Mouse (Mus musculus) CH12.LX (cell line): ENCODE measurements around the gene Zfp385c. TPM values are rescaled to one million over a fixed set of nuclear protein-coding genes. Genes with fewer than 3 reads are reported as not detected.
A peak's percentile ranks its signal among the peaks of the same experiment; 100 is the strongest.
"Not testable (repeated sequence)": the region's sequence is repeated elsewhere in the genome, so short reads cannot be mapped to it uniquely, and the experiment has no call there.

Experiments used
- DNase-seq: peaks from one replicate; pipeline ENCODE4 v3.0.0-alpha.2; 2013; ENCODE audit errors: extremely low read depth
- H3K27ac ChIP-seq: 2 replicates; pipeline ENCODE4 v1.5.1; 2012; ENCODE audit warnings: low read depth, mild to moderate bottlenecking, control low read depth, moderate library complexity; ENCODE audit not compliant: insufficient read depth
- H3K27me3 ChIP-seq: replicated peaks from 2 replicates; pipeline ENCODE3; 2012; ENCODE audit warnings: inconsistent platforms
- H3K36me3 ChIP-seq, 2 experiments: replicated peaks in 1 of 2; 2 replicates each; pipeline versions ENCODE3 to v1.6.1; 2012; ENCODE audit warnings: inconsistent platforms in 1 of 2, low read length in 1 of 2, mild to moderate bottlenecking in 1 of 2, mixed read lengths in 1 of 2, moderate library complexity in 1 of 2; ENCODE audit not compliant: control insufficient read depth in 1 of 2, insufficient read depth in 1 of 2
- H3K4me1 ChIP-seq, 2 experiments: 2 replicates each; pipeline ENCODE4 v1.6.1; 2012; ENCODE audit warnings: inconsistent platforms in 1 of 2, moderate library complexity in 1 of 2; ENCODE audit not compliant: insufficient read depth in 2 of 2, control insufficient read depth in 1 of 2
- H3K4me2 ChIP-seq: 2 replicates; pipeline ENCODE4 v1.6.1; 2012; ENCODE audit warnings: low read depth, mild to moderate bottlenecking, control low read depth; ENCODE audit not compliant: poor library complexity, insufficient read depth, severe bottlenecking
- H3K4me3 ChIP-seq, 3 experiments: fragments of 150-350 bp in 1 of 3; sonication (generic) in 1 of 3; replicated peaks in 1 of 3; 2 replicates each; pipeline versions ENCODE3 to v1.5.1; 2011 to 2012; ENCODE audit warnings: low read depth in 2 of 3, low read length in 2 of 3, mild to moderate bottlenecking in 2 of 3, moderate library complexity in 2 of 3, control low read depth in 1 of 3, improper control_type of control experiment in 1 of 3, inconsistent platforms in 1 of 3, mixed read lengths in 1 of 3; ENCODE audit not compliant: poor library complexity in 1 of 3
- H3K79me2 ChIP-seq: replicated peaks from 2 replicates; pipeline ENCODE4 v1.6.1; 2012; ENCODE audit warnings: mild to moderate bottlenecking, moderate library complexity; ENCODE audit not compliant: control insufficient read depth, poor library complexity, insufficient read depth, severe bottlenecking; ENCODE audit errors: extremely low read depth
- H3K9ac ChIP-seq: 2 replicates; pipeline ENCODE4 v1.6.1; 2012; ENCODE audit warnings: low read depth, mild to moderate bottlenecking, control low read depth, moderate library complexity; ENCODE audit not compliant: insufficient read depth
- H3K9me3 ChIP-seq: replicated peaks from 2 replicates; pipeline ENCODE3; 2012; ENCODE audit warnings: low read length, inconsistent platforms, mixed read lengths
- BHLHE40 ChIP-seq: IDR thresholded peaks from 2 replicates; pipeline ENCODE4 v1.6.1; 2011; ENCODE audit warnings: mild to moderate bottlenecking, low read depth, low read length, improper control_type of control experiment
- CHD2 ChIP-seq: IDR thresholded peaks from 2 replicates; pipeline ENCODE4 v1.6.1; 2011; ENCODE audit warnings: low read length, improper control_type of control experiment
- HCFC1 ChIP-seq: IDR thresholded peaks from 2 replicates; pipeline ENCODE4 v1.6.1; 2012; ENCODE audit warnings: low read depth, mild to moderate bottlenecking, inconsistent platforms, low read length, improper control_type of control experiment
- JUN ChIP-seq: IDR thresholded peaks from 2 replicates; pipeline ENCODE4 v1.6.1; 2011; ENCODE audit warnings: low read depth, mild to moderate bottlenecking, low read length, improper control_type of control experiment, moderate library complexity; ENCODE audit not compliant: insufficient read depth
- KAT2A ChIP-seq: IDR thresholded peaks from 2 replicates; pipeline ENCODE4 v1.6.1; 2012; ENCODE audit warnings: low read length, improper control_type of control experiment, inconsistent platforms; ENCODE audit not compliant: insufficient replicate concordance
- MXI1 ChIP-seq: IDR thresholded peaks from 2 replicates; pipeline ENCODE4 v1.6.1; 2011; ENCODE audit warnings: mild to moderate bottlenecking, low read depth, low read length, improper control_type of control experiment
- POLR2A ChIP-seq: IDR thresholded peaks from 2 replicates; pipeline ENCODE4 v1.6.1; 2011; ENCODE audit warnings: low read depth, mild to moderate bottlenecking, improper control_type of control experiment, low read length
- SIN3A ChIP-seq: IDR thresholded peaks from 2 replicates; pipeline ENCODE4 v1.6.1; 2012; ENCODE audit warnings: low read length, improper control_type of control experiment, inconsistent platforms
- SMC3 ChIP-seq: IDR thresholded peaks from 2 replicates; pipeline ENCODE4 v1.6.1; 2011; ENCODE audit warnings: low read depth, low read length, improper control_type of control experiment
- TBP ChIP-seq: conservative IDR thresholded peaks from 2 replicates; pipeline ENCODE4 v1.6.1; 2011; ENCODE audit warnings: low read depth, low read length, improper control_type of control experiment
- USF1 ChIP-seq: IDR thresholded peaks from 2 replicates; pipeline ENCODE4 v1.6.1; 2014; ENCODE audit warnings: low read depth, mild to moderate bottlenecking, inconsistent platforms, low read length, improper control_type of control experiment
- ZKSCAN1 ChIP-seq: IDR thresholded peaks from 2 replicates; pipeline ENCODE4 v1.6.1; 2012; ENCODE audit warnings: low read depth, inconsistent platforms, low read length, improper control_type of control experiment, borderline replicate concordance
- dilution Hi-C: fragments of 300-500 bp; cut with MboI; formaldehyde crosslinking; loops from 2 replicates; pipeline ENCODE4 v1.14.3; 2020; ENCODE audit warnings: low sequenced_read_pairs; ENCODE audit not compliant: extremely low pct_unique_long_range_greater_than_20kb, extremely low pct_ligation_motif_present
- in situ Hi-C: fragments of 300-500 bp; cut with MboI; formaldehyde crosslinking; loops from 3 replicates; pipeline ENCODE4 v1.14.3; 2019; ENCODE audit warnings: low sequenced_read_pairs, low pct_ligation_motif_present, low pct_unique_long_range_greater_than_20kb, mixed read lengths
- polyA plus RNA-seq: library from polyadenylated mRNA; unstranded; fragments of >175 nt; gene quantifications from 2 replicates; pipeline ENCODE4 v1.2.1, GENCODE M21; 2012; ENCODE audit warnings: low read depth; ENCODE audit not compliant: insufficient read length
- total RNA-seq, 2 experiments: library from RNA; depleted of rRNA; stranded (reverse); fragments of 300-350 nt in 1 of 2; fragments of >200 nt in 1 of 2; gene quantifications; 2 replicates each; pipeline ENCODE4 v1.2.3; 2012 to 2014

Gene Zfp385c
- total and polyA plus RNA-seq, 3 experiments = 0.08 to 0.14 TPM; not detected in 1

GRCm38 (mm10) chr11:100616836-100617235, 75.4 kb downstream of the Zfp385c start:
- H3K4me2 ChIP-seq, H3K9ac ChIP-seq, H3K9me3 ChIP-seq, DNase-seq, in situ Hi-C loops, H3K4me3 ChIP-seq, dilution Hi-C loops, H3K27ac ChIP-seq, H3K27me3 ChIP-seq: not testable (repeated sequence)
- peaks cover 7 to 48% of the 10 kb centered on the region in 2 experiments for H3K36me3 ChIP-seq
- peaks cover 16 to 75% of the 10 kb centered on the region in 2 experiments for H3K4me1 ChIP-seq
- peaks cover 73% of the 10 kb centered on the region for H3K79me2 ChIP-seq

DNA sequence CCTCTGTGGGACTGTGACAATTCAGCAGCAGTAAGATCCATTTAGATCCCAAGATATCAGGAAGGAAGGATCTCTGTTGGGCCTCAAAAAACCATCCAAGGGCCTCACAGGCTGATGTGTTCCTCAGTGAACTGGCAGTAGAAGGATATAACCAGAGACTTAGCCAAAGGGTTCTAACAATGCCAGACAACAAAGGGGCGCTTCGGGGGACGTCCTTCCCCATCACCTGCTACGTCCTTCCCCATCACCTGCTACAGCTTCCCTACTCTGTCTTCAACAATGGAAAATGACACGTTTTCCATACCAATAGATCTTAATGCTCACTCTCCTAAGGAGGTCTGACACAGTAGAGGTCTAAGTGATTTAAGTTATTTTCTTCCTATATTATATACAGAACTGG, 75.9 kb downstream of the Zfp385c start:
- in situ Hi-C loops = no loop called here
- DNase-seq = no peak
- Histone ChIP-seq H3K4me1 (peaks cover 18 to 74% of the 10 kb centered on the region in 2 experiments), H3K4me2 (no peak overlapping the region), H3K9ac (no peak overlapping the region), H3K4me3 (no peak overlapping the region), H3K27ac (no peak overlapping the region), H3K36me3 (peaks cover 7 to 47% of the 10 kb centered on the region in 2 experiments), H3K79me2 (peaks cover 78% of the 10 kb centered on the region), H3K9me3 (no peaks in the 10 kb centered on the region), H3K27me3 (no peaks in the 10 kb centered on the region)
- dilution Hi-C loops = no loop called here
- no peak for TF ChIP-seq MXI1
- no peak for TF ChIP-seq KAT2A
- TF ChIP-seq JUN = no peak
- TF ChIP-seq USF1 = no peak
- TF ChIP-seq CHD2 = no peak
- TF ChIP-seq SMC3 = no peak
- TF ChIP-seq ZKSCAN1 = no peak
- no peak for TF ChIP-seq SIN3A
- TF ChIP-seq BHLHE40 = no peak

DNA sequence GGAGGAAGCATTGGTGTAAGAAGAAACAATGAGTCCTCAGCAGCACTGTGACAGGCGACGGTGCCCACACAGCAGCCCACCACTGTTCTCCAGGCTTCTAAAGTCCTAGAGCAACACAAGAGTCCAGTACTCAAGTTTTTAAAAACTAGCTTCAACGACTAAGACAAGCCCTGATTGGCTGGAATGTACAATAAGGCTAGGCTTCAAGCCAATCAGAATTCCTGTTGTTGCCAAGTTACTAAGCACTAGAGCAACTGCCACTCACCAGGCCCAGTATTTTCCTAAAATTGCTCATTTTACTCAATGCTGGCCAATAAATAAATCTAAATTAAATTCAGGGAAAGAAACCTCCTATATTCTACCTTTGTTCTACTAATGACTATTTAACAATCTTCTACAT, 79.0 kb downstream of the Zfp385c start:
- Histone ChIP-seq H3K36me3 (peaks cover 8 to 62% of the 10 kb centered on the region in 2 experiments), H3K9ac (peak overlapping the region; percentile 57), H3K4me2 (peak overlapping the region; percentile 79), H3K4me3 (peak overlapping the region in 2 of 3 experiments; percentile 6 to 51), H3K27ac (peak overlapping the region; percentile 30), H3K27me3 (no peaks in the 10 kb centered on the region), H3K4me1 (peaks cover 23 to 88% of the 10 kb centered on the region in 2 experiments), H3K9me3 (no peaks in the 10 kb centered on the region), H3K79me2 (peaks cover 98% of the 10 kb centered on the region)
- DNase-seq = peak; percentile 79
- peak; percentile 40; the same call in 1 of the 2 replicates for TF ChIP-seq POLR2A
- no peak for TF ChIP-seq BHLHE40
- peak; percentile 63 for TF ChIP-seq HCFC1
- 0 out of 2 replicates have a peak, but pooled peaks have one; percentile 35 for TF ChIP-seq TBP
- dilution Hi-C loops (no loop called here), in situ Hi-C loops (no loop called here)
